Mouse (Mus musculus) MEL (cell line): ENCODE data around the gene Pi4ka. TPM values are rescaled to one million over a fixed set of nuclear protein-coding genes. Genes with fewer than 3 reads are reported as not detected.

ENCODE experiments used
- DNase-seq: peaks from one replicate; pipeline ENCODE4 v3.0.0; 2011; ENCODE audit warnings: low read depth, low spot score
- H3K27ac ChIP-seq: 2 replicates; pipeline ENCODE4 v1.5.1; 2012; ENCODE audit warnings: low read depth, mild to moderate bottlenecking, control low read depth, low read length, moderate library complexity; ENCODE audit not compliant: control insufficient read depth
- H3K27me3 ChIP-seq, 2 experiments: fragments of 150-350 bp in 1 of 2; sonication (generic) in 1 of 2; 2 replicates each; pipeline ENCODE4 v1.6.1; 2012; ENCODE audit warnings: low read length in 2 of 2, mild to moderate bottlenecking in 2 of 2, improper control_type of control experiment in 1 of 2, moderate library complexity in 1 of 2; ENCODE audit not compliant: insufficient read depth in 2 of 2, control insufficient read depth in 1 of 2
- H3K36me3 ChIP-seq, 2 experiments: 2 replicates each; pipeline ENCODE4 v1.6.1; 2012 to 2014; ENCODE audit warnings: low read length in 2 of 2, improper control_type of control experiment in 1 of 2, inconsistent platforms in 1 of 2, mild to moderate bottlenecking in 1 of 2; ENCODE audit not compliant: insufficient read depth in 2 of 2, control insufficient read depth in 1 of 2
- H3K4me1 ChIP-seq, 2 experiments: fragments of 150-350 bp in 1 of 2; sonication (generic) in 1 of 2; 2 replicates each; pipeline ENCODE4 v1.6.1; 2012; ENCODE audit warnings: low read length in 2 of 2, improper control_type of control experiment in 1 of 2, mild to moderate bottlenecking in 1 of 2; ENCODE audit not compliant: insufficient read depth in 2 of 2, control insufficient read depth in 1 of 2
- H3K4me3 ChIP-seq, 2 experiments: fragments of 150-350 bp in 1 of 2; sonication (generic) in 1 of 2; 2 replicates each; pipeline ENCODE4 v1.5.1; 2012; ENCODE audit warnings: low read depth in 2 of 2, low read length in 2 of 2, mild to moderate bottlenecking in 2 of 2, moderate library complexity in 2 of 2, control low read depth in 1 of 2, improper control_type of control experiment in 1 of 2; ENCODE audit not compliant: control insufficient read depth in 1 of 2, insufficient read depth in 1 of 2
- H3K79me2 ChIP-seq: 2 replicates; pipeline ENCODE4 v1.6.1; 2012; ENCODE audit warnings: mild to moderate bottlenecking, low read length, moderate library complexity; ENCODE audit not compliant: control insufficient read depth, poor library complexity, insufficient read depth
- H3K9ac ChIP-seq: 2 replicates; pipeline ENCODE4 v1.6.1; 2012; ENCODE audit warnings: low read depth, mild to moderate bottlenecking, control low read depth, low read length, moderate library complexity; ENCODE audit not compliant: control insufficient read depth, poor library complexity, severe bottlenecking
- H3K9me3 ChIP-seq: fragments of 150-350 bp; sonication (generic); replicated peaks from 2 replicates; pipeline ENCODE4 v1.6.1; 2012; ENCODE audit warnings: mild to moderate bottlenecking, low read length, improper control_type of control experiment, moderate library complexity; ENCODE audit not compliant: insufficient read depth
- BHLHE40 ChIP-seq: IDR thresholded peaks from 2 replicates; pipeline ENCODE4 v1.6.1; 2012; ENCODE audit warnings: low read depth, mild to moderate bottlenecking, inconsistent platforms, low read length, improper control_type of control experiment, borderline replicate concordance
- CHD2 ChIP-seq: IDR thresholded peaks from 2 replicates; pipeline ENCODE4 v1.6.1; 2011; ENCODE audit warnings: low read length, improper control_type of control experiment
- CTCF ChIP-seq, 3 experiments: IDR thresholded peaks in 2 of 3; conservative IDR thresholded peaks in 1 of 3; 2 replicates each; pipeline ENCODE4 v1.5.1; 2011 to 2012; ENCODE audit warnings: low read length in 3 of 3, low read depth in 2 of 3, mild to moderate bottlenecking in 2 of 3, improper control_type of control experiment in 1 of 3, inconsistent platforms in 1 of 3, mixed read lengths in 1 of 3, moderate library complexity in 1 of 3; ENCODE audit not compliant: control insufficient read depth in 1 of 3, insufficient read depth in 1 of 3, poor library complexity in 1 of 3, severe bottlenecking in 1 of 3
- E2F4 ChIP-seq: IDR thresholded peaks from 2 replicates; pipeline ENCODE4 v1.6.1; 2011; ENCODE audit warnings: low read depth, low read length, improper control_type of control experiment, borderline replicate concordance
- ELF1 ChIP-seq: IDR thresholded peaks from 2 replicates; pipeline ENCODE4 v1.6.1; 2014; ENCODE audit warnings: low read depth, mild to moderate bottlenecking, inconsistent platforms, low read length, improper control_type of control experiment, moderate library complexity
- EP300 ChIP-seq, 2 experiments: IDR thresholded peaks; 2 replicates each; pipeline ENCODE4 v1.6.1; 2011; ENCODE audit warnings: improper control_type of control experiment in 2 of 2, low read length in 2 of 2, low read depth in 1 of 2, mild to moderate bottlenecking in 1 of 2
- ETS1 ChIP-seq: IDR thresholded peaks from 2 replicates; pipeline ENCODE4 v1.6.1; 2012; ENCODE audit warnings: low read depth, mild to moderate bottlenecking, inconsistent platforms, low read length, improper control_type of control experiment, moderate library complexity
- MAFK ChIP-seq: IDR thresholded peaks from 2 replicates; pipeline ENCODE4 v1.6.1; 2011; ENCODE audit warnings: low read depth, mild to moderate bottlenecking, low read length, improper control_type of control experiment, borderline replicate concordance
- MEF2A ChIP-seq: IDR thresholded peaks from 2 replicates; pipeline ENCODE4 v1.6.1; 2014; ENCODE audit warnings: low read depth, mild to moderate bottlenecking, inconsistent platforms, low read length, improper control_type of control experiment; ENCODE audit not compliant: poor library complexity, insufficient replicate concordance, severe bottlenecking; ENCODE audit errors: extremely low read depth
- MXI1 ChIP-seq: IDR thresholded peaks from 2 replicates; pipeline ENCODE4 v1.6.1; 2011; ENCODE audit warnings: mild to moderate bottlenecking, low read depth, low read length, improper control_type of control experiment
- MYB ChIP-seq: IDR thresholded peaks from 2 replicates; pipeline ENCODE4 v1.6.1; 2011; ENCODE audit warnings: mild to moderate bottlenecking, low read depth, low read length, improper control_type of control experiment
- NELFE ChIP-seq: IDR thresholded peaks from 2 replicates; pipeline ENCODE4 v1.6.1; 2011; ENCODE audit warnings: low read depth, low read length, improper control_type of control experiment
- NRF1 ChIP-seq: IDR thresholded peaks from 2 replicates; pipeline ENCODE4 v1.6.1; 2014; ENCODE audit warnings: low read depth, mild to moderate bottlenecking, inconsistent platforms, low read length, improper control_type of control experiment, moderate library complexity; ENCODE audit not compliant: poor library complexity, insufficient read depth, severe bottlenecking
- POLR2AphosphoS2 ChIP-seq: IDR thresholded peaks from 2 replicates; pipeline ENCODE4 v1.6.1; 2011; ENCODE audit warnings: low read length, improper control_type of control experiment
- POLR2AphosphoS5 ChIP-seq: IDR thresholded peaks from 2 replicates; pipeline ENCODE4 v1.6.1; 2012; ENCODE audit warnings: low read depth, borderline replicate concordance, mild to moderate bottlenecking, inconsistent platforms, low read length, moderate library complexity, mixed read lengths
- RAD21 ChIP-seq: IDR thresholded peaks from 2 replicates; pipeline ENCODE4 v1.6.1; 2011; ENCODE audit warnings: mild to moderate bottlenecking, low read depth, low read length, improper control_type of control experiment
- SMC3 ChIP-seq: IDR thresholded peaks from 2 replicates; pipeline ENCODE4 v1.6.1; 2011; ENCODE audit warnings: low read depth, low read length, improper control_type of control experiment
- TBP ChIP-seq: IDR thresholded peaks from 2 replicates; pipeline ENCODE4 v1.8.0; 2011; ENCODE audit warnings: low read depth, low read length, improper control_type of control experiment
- TCF12 ChIP-seq: IDR thresholded peaks from 2 replicates; pipeline ENCODE4 v1.6.1; 2014; ENCODE audit warnings: low read depth, mild to moderate bottlenecking, inconsistent platforms, low read length, improper control_type of control experiment, moderate library complexity
- USF1 ChIP-seq: IDR thresholded peaks from 2 replicates; pipeline ENCODE4 v1.6.1; 2014; ENCODE audit warnings: low read depth, mild to moderate bottlenecking, inconsistent platforms, low read length, improper control_type of control experiment, moderate library complexity
- ZKSCAN1 ChIP-seq: IDR thresholded peaks from 2 replicates; pipeline ENCODE4 v1.6.1; 2012; ENCODE audit warnings: low read depth, mild to moderate bottlenecking, inconsistent platforms, low read length, improper control_type of control experiment, moderate library complexity
- polyA plus RNA-seq, 2 experiments: library from polyadenylated mRNA; stranded (reverse) in 1 of 2; unstranded in 1 of 2; fragments of >175 nt in 1 of 2; fragments of >200 nt in 1 of 2; gene quantifications; 2 replicates each; pipeline versions ENCODE4 v1.2.1 to v1.2.4; 2012; ENCODE audit warnings: low replicate concordance in 2 of 2, low read depth in 1 of 2; ENCODE audit not compliant: insufficient read length in 2 of 2, insufficient read depth in 1 of 2, missing spikeins in 1 of 2
- total RNA-seq: library from RNA; depleted of rRNA; stranded (reverse); fragments of 300-350 nt; gene quantifications from 2 replicates; pipeline ENCODE4 v1.2.3, GENCODE M21; 2012

The Pi4ka gene
- total and polyA plus RNA-seq, 3 experiments = 25.0 to 286 (median 73.1) TPM

- no peaks in the 10 kb centered on the region for H3K79me2 ChIP-seq
- peak; percentile 31 for DNase-seq
- no peaks in the 10 kb centered on the region for H3K9me3 ChIP-seq
- H3K4me3 ChIP-seq = no peak overlapping the region
- no peak for TF ChIP-seq SMC3
- TF ChIP-seq MAFK = 0 out of 2 replicates have a peak, but pooled peaks have one; percentile 38
- peak; percentile 46 to 56; a peak in 3 of 4 replicates for TF ChIP-seq EP300 (IDR thresholded peaks at IDR 0.05; ENCODE audit: low read depth in 1 of 2, low read length in 2 of 2)
- TF ChIP-seq NRF1 = no peak
- peak; percentile 27; the same call in 1 of the 2 replicates for TF ChIP-seq TCF12
- TF ChIP-seq TBP = 0 out of 2 replicates have a peak, but pooled peaks have one; percentile 38
- TF ChIP-seq NELFE = no peak
- H3K4me1 ChIP-seq = peaks cover 4 to 7% of the 10 kb centered on the region in 2 experiments; a peak in 2 of 4 replicates
- no peaks in the 10 kb centered on the region for H3K27me3 ChIP-seq
- peaks cover 4 to 6% of the 10 kb centered on the region in 2 experiments for H3K36me3 ChIP-seq
- no peak overlapping the region for H3K9ac ChIP-seq
- no peak overlapping the region for H3K27ac ChIP-seq
These were observed 22.4 kb downstream of the Pi4ka start for GRCm38 (mm10) chr16:17383594-17384326.

- TF ChIP-seq MXI1 (no peak), E2F4 (no peak), ZKSCAN1 (no peak), MEF2A (no peak), RAD21 (no peak), POLR2AphosphoS5 (no peak), POLR2AphosphoS2 (no peak), ETS1 (no peak), ELF1 (no peak), MYB (no peak), USF1 (no peak), CHD2 (no peak), BHLHE40 (no peak), CTCF (IDR thresholded peaks at IDR 0.05 in 2 of 3, conservative IDR thresholded peaks at IDR 0.05 in 1 of 3; ENCODE audit: control insufficient read depth in 1 of 3, insufficient read depth in 1 of 3, low read depth in 2 of 3, low read length in 3 of 3, poor library complexity in 1 of 3, severe bottlenecking in 1 of 3) (no peak), NRF1 (no peak)
- Histone ChIP-seq H3K36me3 (peaks cover 4 to 6% of the 10 kb centered on the region in 2 experiments), H3K9me3 (no peaks in the 10 kb centered on the region), H3K27me3 (no peaks in the 10 kb centered on the region), H3K27ac (no peak overlapping the region), H3K79me2 (no peaks in the 10 kb centered on the region), H3K4me3 (no peak overlapping the region), H3K4me1 (peaks cover 4 to 7% of the 10 kb centered on the region in 2 experiments; a peak in 2 of 4 replicates), H3K9ac (no peak overlapping the region)
- DNase-seq = no peak
These were observed 23.8 kb downstream of the Pi4ka start for GRCm38 (mm10) chr16:17382306-17382705.
